Comparison of ENCODE assay signal across 9 mouse cellular contexts in genomic region chr12:111159659-111160428, GRCm38 (mm10). TPM values are rescaled to one million over a fixed set of nuclear protein-coding genes. Genes with fewer than 3 reads are reported as not detected.
DNase-seq lines count a peak whose midpoint lies in the region; TF ChIP-seq lines count a peak whose summit lies in the region.
"Had no signal": no experiment of that assay in that cellular context is flagged by ENCODE, and none has a peak within 500 bp of the region (broad histone marks: within the 10 kb centered on the region; RNA-seq: fewer than 3 reads in every experiment).

No protein-coding gene starts in this region.

- H3K36me3 ChIP-seq in thymus, adult 2 months (ENCODE audit: control insufficient read depth, insufficient read depth, low read length): no peaks in the 10 kb centered on the region
- H3K36me3 ChIP-seq: limb, embryonic 13.5 days had no signal

- peak; percentile 56 to 74 for DNase-seq in lung, adult 18-20 months
- no peak for DNase-seq in lung, adult 2 months
- peak; percentile 19 for DNase-seq in heart, adult 8-10 months (ENCODE audit: low spot score)
- peak; percentile 59 for DNase-seq in lung, postnatal 14 days
- DNase-seq in thymus, adult 2 months: peak; percentile 79
- DNase-seq in yolk sac, embryonic 10.5 days (ENCODE audit: low spot score): no peak
- DNase-seq in left cerebral cortex, postnatal 14 days (ENCODE audit: low spot score in 2 of 2): no peak
- no peak for DNase-seq in urinary bladder, postnatal 25 days (ENCODE audit: low spot score)

- 30% methylated on average over 12 of the region's 12 CpGs for WGBS in lung, adult 2 months
- WGBS in thymus, adult 2 months: 5% methylated on average over 12 of the region's 12 CpGs

- peak overlapping the region; percentile 83 for H3K27ac ChIP-seq in thymus, adult 2 months (ENCODE audit: control insufficient read depth, insufficient read depth, low read length)
- H3K27ac ChIP-seq: limb, embryonic 13.5 days had no signal

- TF ChIP-seq CTCF in lung, adult 2 months (IDR thresholded peaks at IDR 0.05; ENCODE audit: insufficient read depth, low read length): no peak
- TF ChIP-seq CTCF in thymus, adult 2 months (IDR thresholded peaks at IDR 0.05; ENCODE audit: borderline replicate concordance, control insufficient read depth, extremely low read depth, insufficient read depth, low read length, poor library complexity): no peak

- H3K27me3 ChIP-seq in thymus, adult 2 months (ENCODE audit: control insufficient read depth, insufficient read depth, low read length): no peaks in the 10 kb centered on the region

- no peak for TF ChIP-seq POLR2A in lung, adult 2 months (IDR thresholded peaks at IDR 0.05; ENCODE audit: borderline replicate concordance, extremely low read depth, low read depth, low read length)
- peak; percentile 37; the same call in 1 of the 2 replicates for TF ChIP-seq POLR2A in thymus, adult 2 months (IDR thresholded peaks at IDR 0.05; ENCODE audit: control insufficient read depth, extremely low read depth, insufficient read depth, low read length, poor library complexity)

- no peak overlapping the region for H3K4me3 ChIP-seq in lung, adult 2 months (replicated peaks; ENCODE audit: extremely low read depth, low read depth, low read length)
- peak overlapping the region; percentile 10; the same call in 1 of the 2 replicates for H3K4me3 ChIP-seq in thymus, adult 2 months (ENCODE audit: control insufficient read depth, insufficient read depth, low read length)
- H3K4me3 ChIP-seq: limb, embryonic 13.5 days had no signal

- peaks cover 7% of the 10 kb centered on the region for H3K4me1 ChIP-seq in lung, adult 2 months (ENCODE audit: control insufficient read depth, insufficient read depth, low read length)
- H3K4me1 ChIP-seq in thymus, adult 2 months (replicated peaks; ENCODE audit: control insufficient read depth, insufficient read depth, low read length): peaks cover 38% of the 10 kb centered on the region

- intact Hi-C loops in left cerebral cortex, postnatal 14 days (cut with DNase I): loop anchor here (5.0 kb wide), 1 partner anchor 92 kb away; no protein-coding TSS in a partner anchor

RNA-seq across cellular contexts. Expression of gene Traf3, which starts 6.3 kb away (rescaled TPM):
- 16.8 and 20.2 TPM in 2 replicates for polyA plus RNA-seq in lung, adult 2 months (2012; rRNA removed)
- total RNA-seq in heart, adult 8-10 months (2022): 10 to 100 TPM; 12.5 to 19.0 (median 15.3) TPM
- 40.2 and 45.9 TPM in 2 replicates for polyA plus RNA-seq in thymus, adult 2 months (2012; rRNA removed)
- 10 to 100 TPM; 91.9 to 93.3 TPM for total RNA-seq in left cerebral cortex, postnatal 14 days (2021)

RNA-seq across cellular contexts. Expression of gene 4930595D18Rik, which starts 24.4 kb away (rescaled TPM):
- not detected in 2 replicates for polyA plus RNA-seq in lung, adult 2 months (2012; rRNA removed)
- not detected for total RNA-seq in heart, adult 8-10 months (2022)
- polyA plus RNA-seq in thymus, adult 2 months (2012; rRNA removed): not detected in 2 replicates
- total RNA-seq in left cerebral cortex, postnatal 14 days (2021): not detected
- polyA plus RNA-seq: limb, embryonic 13.5 days had no signal

Comparison
In these comparisons a context has a peak if more than half of its experiments do, and no peak if none do; other contexts are left out.
1. DNase-seq: peak in lung, adult 18-20 months (2 of 2), heart, adult 8-10 months (single experiment), lung, postnatal 14 days (single experiment) and thymus, adult 2 months (single experiment); none in lung, adult 2 months (single experiment), yolk sac, embryonic 10.5 days (single experiment), left cerebral cortex, postnatal 14 days (0 of 2) and urinary bladder, postnatal 25 days (single experiment).
2. RNA of gene Traf3, which starts 6.3 kb away (total RNA-seq): 91.9 to 93.3 TPM in left cerebral cortex, postnatal 14 days; 12.5 to 19.0 TPM in heart, adult 8-10 months; every median in the first group is over 4 times any median in the second.